23 mouse cellular contexts compared by ENCODE assay signal in genomic region chr2:44924618-44925017, GRCm38 (mm10). TPM values are rescaled to one million over a fixed set of nuclear protein-coding genes. Genes with fewer than 3 reads are reported as not detected.
DNase-seq lines count a peak whose midpoint lies in the region; ATAC-seq and TF ChIP-seq lines count a peak whose summit lies in the region.
"Had no signal": no experiment of that assay in that cellular context is flagged by ENCODE, and none has a peak within 500 bp of the region (broad histone marks: within the 10 kb centered on the region; RNA-seq: fewer than 3 reads in every experiment).

No protein-coding gene starts in this region.

- TF ChIP-seq POLR2A in olfactory bulb, adult 2 months (IDR thresholded peaks at IDR 0.05; ENCODE audit: insufficient read depth, low read depth, low read length), result no peak

- TF ChIP-seq CTCF in olfactory bulb, adult 2 months (IDR thresholded peaks at IDR 0.05; ENCODE audit: insufficient read depth, low read depth, low read length), result no peak

- H3K4me1 ChIP-seq in olfactory bulb, adult 2 months (ENCODE audit: control insufficient read depth, insufficient read depth, low read length), result no peaks in the 10 kb centered on the region

- H3K4me3 ChIP-seq in olfactory bulb, adult 2 months (ENCODE audit: insufficient read depth, low read depth, low read length), result no peak overlapping the region
- H3K4me3 ChIP-seq: embryonic facial prominence, embryonic 12.5 days; embryonic facial prominence, embryonic 15.5 days; hindbrain, embryonic 13.5 days had no signal

- H3K27ac ChIP-seq in olfactory bulb, adult 2 months (ENCODE audit: insufficient read depth, low read depth, low read length), result peak overlapping the region; percentile 62; the same call in 1 of the 2 replicates
- H3K27ac ChIP-seq: embryonic facial prominence, embryonic 12.5 days; embryonic facial prominence, embryonic 15.5 days; hindbrain, embryonic 13.5 days had no signal

- no peak for ATAC-seq in activated CD4-positive, CD25-positive, alpha-beta regulatory T cell, adult 4 months
- ATAC-seq: forebrain, embryonic 14.5 days; forebrain, postnatal 0 days; hindbrain, embryonic 16.5 days; inflammation-experienced regulatory T-cells, adult 6 months; intestine, embryonic 16.5 days had no signal

- DNase-seq in heart, adult 11 months, result peak; percentile 81
- no peak for DNase-seq in heart, adult 8-10 months (ENCODE audit: low spot score)
- DNase-seq in A20 (ENCODE audit: low read depth, low spot score) (peak; percentile 63), MN1 (ENCODE audit: low spot score) (no peak)
- DNase-seq in induced T-regulatory cell, adult 2 months (ENCODE audit: low read depth), result peak; percentile 28
- DNase-seq: adrenal gland, postnatal 14 days; cerebellum, adult 11 months; cerebellum, adult 2 months; cerebellum, adult 9-11 months; cerebellum, postnatal 25 days; forebrain, postnatal 0 days; gastrocnemius, postnatal 10 days; gastrocnemius, postnatal 36 days; kidney, adult 18-20 months had no signal

RNA-seq across cellular contexts. Expression of gene Gtdc1, which starts 2.8 kb away (rescaled TPM):
- total RNA-seq in heart, adult 8-10 months (2022), result 10 to 100 TPM; 16.5 to 21.4 (median 18.4) TPM
- not detected in 2 replicates for polyA plus RNA-seq in olfactory bulb, adult 2 months (2012; ENCODE audit: insufficient read depth, insufficient read length, low replicate concordance, missing spikeins)
- 10 to 100 TPM; 16.2 to 16.6 TPM for polyA plus RNA-seq in activated CD4-positive, CD25-positive, alpha-beta regulatory T cell, adult 4 months (2017; shearing (Covaris generic))

Comparison
In these comparisons a context has a peak if more than half of its experiments do, and no peak if none do; other contexts are left out.
1. DNase-seq: peak in heart, adult 11 months (single experiment), A20 (single experiment) and induced T-regulatory cell, adult 2 months (single experiment); none in heart, adult 8-10 months (single experiment) and MN1 (single experiment).